Mouse (Mus musculus) ES-E14 (cell line): ENCODE data around the gene Dab2ip. TPM values are rescaled to one million over a fixed set of nuclear protein-coding genes. Genes with fewer than 3 reads are reported as not detected.
A peak's percentile ranks its signal among the peaks of the same experiment; 100 is the strongest.

Experiments
- DNase-seq: peaks from one replicate; pipeline ENCODE4 v3.0.0-alpha.2; 2013; ENCODE audit warnings: low read depth, low spot score
- H3K27ac ChIP-seq: 2 replicates; pipeline ENCODE4 v1.5.1; 2012; ENCODE audit warnings: low read depth, mild to moderate bottlenecking, low read length, moderate library complexity, mixed read lengths; ENCODE audit not compliant: poor library complexity, insufficient read depth, severe bottlenecking
- H3K36me3 ChIP-seq: 2 replicates; pipeline ENCODE4 v1.6.1; 2012; ENCODE audit warnings: mild to moderate bottlenecking, low read length, moderate library complexity, mixed read lengths; ENCODE audit not compliant: control insufficient read depth, poor library complexity, insufficient read depth, severe bottlenecking
- H3K4me1 ChIP-seq, 2 experiments: fragments of 150-350 bp in 1 of 2; sonication (generic) in 1 of 2; 2 replicates each; pipeline ENCODE4 v1.6.1; 2012; ENCODE audit warnings: low read length in 2 of 2, mild to moderate bottlenecking in 1 of 2, mixed read lengths in 1 of 2; ENCODE audit not compliant: control insufficient read depth in 2 of 2, insufficient read depth in 2 of 2, poor library complexity in 1 of 2
- H3K4me3 ChIP-seq, 2 experiments: fragments of 150-350 bp in 1 of 2; sonication (generic) in 1 of 2; 2 replicates each; pipeline ENCODE4 v1.5.1; 2012; ENCODE audit warnings: low read length in 2 of 2, low read depth in 1 of 2, mild to moderate bottlenecking in 1 of 2, mixed read lengths in 1 of 2; ENCODE audit not compliant: insufficient read depth in 1 of 2, poor library complexity in 1 of 2, severe bottlenecking in 1 of 2
- H3K9ac ChIP-seq: 2 replicates; pipeline ENCODE4 v1.6.1; 2012; ENCODE audit warnings: low read depth, mild to moderate bottlenecking, low read length, mixed read lengths; ENCODE audit not compliant: poor library complexity, insufficient read depth, severe bottlenecking
- H3K9me3 ChIP-seq: fragments of 150-350 bp; sonication (generic); 2 replicates; pipeline ENCODE4 v1.6.1; 2012; ENCODE audit warnings: low read depth, mild to moderate bottlenecking, low read length; ENCODE audit not compliant: control insufficient read depth, insufficient read depth
- CHD2 ChIP-seq: IDR thresholded peaks from 2 replicates; pipeline ENCODE4 v1.6.1; 2014; ENCODE audit warnings: mild to moderate bottlenecking, low read depth, low read length, inconsistent platforms
- HCFC1 ChIP-seq: IDR thresholded peaks from 2 replicates; pipeline ENCODE4 v1.6.1; 2012; ENCODE audit warnings: low read length, inconsistent platforms, borderline replicate concordance; ENCODE audit not compliant: insufficient read depth
- MAFK ChIP-seq: IDR thresholded peaks from 2 replicates; pipeline ENCODE4 v1.6.1; 2014; ENCODE audit warnings: mild to moderate bottlenecking, low read depth, low read length, inconsistent platforms; ENCODE audit not compliant: insufficient read depth
- ZC3H11A ChIP-seq: IDR thresholded peaks from 2 replicates; pipeline ENCODE4 v1.6.1; 2012; ENCODE audit warnings: low read depth, mild to moderate bottlenecking, inconsistent platforms, low read length, borderline replicate concordance
- ZNF384 ChIP-seq: IDR thresholded peaks from 2 replicates; pipeline ENCODE4 v1.6.1; 2012; ENCODE audit warnings: low read depth, low read length, inconsistent platforms
- in situ Hi-C, 2 experiments: fragments of 600-800 bp; cut with MboI; formaldehyde crosslinking; loops; one replicate each; pipeline ENCODE4 v1.15.1; 2025; ENCODE audit warnings: low sequenced_read_pairs in 2 of 2, inconsistent platforms in 1 of 2; ENCODE audit not compliant: unreplicated experiment in 2 of 2
- total RNA-seq: library from RNA; depleted of rRNA; stranded (reverse); fragments of 300-350 nt; gene quantifications from 2 replicates; pipeline ENCODE4 v1.2.3, GENCODE M21; 2012

The Dab2ip gene
- total RNA-seq, 1 experiment = 46.9 TPM

GRCm38 (mm10) chr2:35646553-35646952 is 88.5 kb downstream of the Dab2ip start:
- in situ Hi-C loops = loop anchor here in 1 of 2 experiments (25.0 kb wide), 1 partner anchor 266 kb away; no protein-coding TSS in a partner anchor
- Histone ChIP-seq H3K9me3 (no peaks in the 10 kb centered on the region), H3K9ac (no peak overlapping the region), H3K36me3 (no peaks in the 10 kb centered on the region; the same call in 1 of the 2 replicates), H3K27ac (no peak overlapping the region), H3K4me3 (no peak overlapping the region), H3K4me1 (no peaks in the 10 kb centered on the region)
- no peak for DNase-seq
- no peak for TF ChIP-seq ZC3H11A
- TF ChIP-seq MAFK = no peak
- TF ChIP-seq ZNF384 = no peak
- no peak for TF ChIP-seq HCFC1
- TF ChIP-seq CHD2 = no peak

- no peak overlapping the region for H3K4me3 ChIP-seq
- no peak overlapping the region for H3K9ac ChIP-seq
- H3K4me1 ChIP-seq = peaks cover 0 to 7% of the 10 kb centered on the region in 2 experiments; a peak in 1 of 4 replicates
- TF ChIP-seq CHD2 (no peak), ZC3H11A (peak; percentile 83)
- DNase-seq = no peak
- peaks cover 1% of the 10 kb centered on the region; the same call in 1 of the 2 replicates for H3K36me3 ChIP-seq
- no peak overlapping the region for H3K27ac ChIP-seq
- in situ Hi-C loops = loop anchor here (5.0 to 25.0 kb wide), 2 partner anchors 258 to 263 kb away; no protein-coding TSS in a partner anchor
- no peaks in the 10 kb centered on the region for H3K9me3 ChIP-seq
These were observed 91.6 kb downstream of the Dab2ip start for GRCm38 (mm10) chr2:35649708-35650107.

GRCm38 (mm10) chr2:35651297-35651731 is 93.2 kb downstream of the Dab2ip start:
- peaks cover 0 to 7% of the 10 kb centered on the region in 2 experiments; a peak in 1 of 4 replicates for H3K4me1 ChIP-seq
- no peak for TF ChIP-seq CHD2
- TF ChIP-seq ZC3H11A = 0 out of 2 replicates have a peak, but pooled peaks have one; percentile 10
- TF ChIP-seq MAFK = no peak
- no peak for TF ChIP-seq ZNF384
- TF ChIP-seq HCFC1 = no peak
- DNase-seq = no peak
- H3K27ac ChIP-seq = no peak overlapping the region
- no peaks in the 10 kb centered on the region for H3K9me3 ChIP-seq
- in situ Hi-C loops = loop anchor here in 1 of 2 experiments (5.0 kb wide), 1 partner anchor 256 kb away; no protein-coding TSS in a partner anchor
- peaks cover 1% of the 10 kb centered on the region; the same call in 1 of the 2 replicates for H3K36me3 ChIP-seq
- H3K9ac ChIP-seq = no peak overlapping the region
- no peak overlapping the region for H3K4me3 ChIP-seq

- peaks cover 0 to 7% of the 10 kb centered on the region in 2 experiments; a peak in 1 of 4 replicates for H3K4me1 ChIP-seq
- H3K36me3 ChIP-seq = peaks cover 1% of the 10 kb centered on the region; the same call in 1 of the 2 replicates
These were observed 94.9 kb downstream of the Dab2ip start for GRCm38 (mm10) chr2:35652984-35653383.

More at GRCm38 (mm10) chr2:35652984-35653383, 94.9 kb downstream of the Dab2ip start:
- no peak for DNase-seq
- Histone ChIP-seq H3K4me3 (no peak overlapping the region), H3K9me3 (no peaks in the 10 kb centered on the region), H3K9ac (no peak overlapping the region), H3K27ac (no peak overlapping the region)
- in situ Hi-C loops = loop anchor here in 1 of 2 experiments (5.0 kb wide), 1 partner anchor 254 kb away; no protein-coding TSS in a partner anchor
- TF ChIP-seq ZC3H11A = no peak
- TF ChIP-seq CHD2 = no peak
- no peak for TF ChIP-seq ZNF384
- TF ChIP-seq HCFC1 = no peak
- no peak for TF ChIP-seq MAFK
